Comparison of ENCODE assay signal across 20 mouse cellular contexts in the genomic region with DNA sequence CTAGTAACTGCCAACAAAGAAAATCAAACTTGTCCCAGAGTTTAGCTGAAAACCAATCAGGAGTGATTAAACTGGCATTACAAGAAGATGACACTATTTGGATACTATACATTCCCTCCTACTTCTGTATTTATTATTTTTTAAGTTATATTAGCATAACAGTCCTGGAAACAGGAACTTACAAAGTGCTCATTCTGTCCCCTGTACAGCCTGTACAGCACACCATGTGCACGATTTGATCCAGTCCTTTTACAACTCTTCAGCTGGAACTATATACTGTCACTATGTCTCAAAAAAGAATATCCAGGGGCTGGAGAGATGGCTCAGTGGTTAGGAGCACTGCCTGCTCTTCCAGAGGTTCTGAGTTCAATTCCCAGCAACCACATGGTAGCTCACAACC. TPM values are rescaled to one million over a fixed set of nuclear protein-coding genes. Genes with fewer than 3 reads are reported as not detected.
DNase-seq lines count a peak whose midpoint lies in the region; ATAC-seq and TF ChIP-seq lines count a peak whose summit lies in the region.
"Had no signal": no experiment of that assay in that cellular context is flagged by ENCODE, and none has a peak within 500 bp of the region (broad histone marks: within the 10 kb centered on the region; RNA-seq: fewer than 3 reads in every experiment).

No protein-coding gene starts in this region.

- DNase-seq in A20 (ENCODE audit: low read depth, low spot score) (peak; percentile 19), CH12.LX (ENCODE audit: extremely low read depth) (peak; percentile 2)
- DNase-seq in right cerebral cortex, adult 18-20 months, result no peak
- DNase-seq: adrenal gland, postnatal 10 days; adrenal gland, postnatal 36 days; cerebellum, adult 18-20 months; cerebellum, adult 9-10 months; cerebellum, postnatal 14 days; gastrocnemius, postnatal 10 days had no signal

- 49% methylated on average over 1 of the region's 1 CpGs for WGBS in intestine, embryonic 15.5 days
- WGBS in intestine, postnatal 0 days, result 40% methylated on average over 1 of the region's 1 CpGs

- no peak for TF ChIP-seq EP300 in CH12.LX (IDR thresholded peaks at IDR 0.05; ENCODE audit: low read length)

- H3K9ac ChIP-seq in CH12.LX (ENCODE audit: insufficient read depth, low read depth), result no peak overlapping the region
- H3K9ac ChIP-seq in intestine, embryonic 15.5 days, result no peak overlapping the region
- H3K9ac ChIP-seq in intestine, postnatal 0 days (ENCODE audit: low read depth, low read length), result no peak overlapping the region
- H3K9ac ChIP-seq: forebrain, embryonic 13.5 days; hindbrain, embryonic 13.5 days had no signal

- no peak overlapping the region for H3K4me3 ChIP-seq in CH12.LX (replicated peaks in 1 of 3; ENCODE audit: low read depth in 2 of 3, low read length in 2 of 3, poor library complexity in 1 of 3)
- no peak overlapping the region for H3K4me3 ChIP-seq in intestine, embryonic 15.5 days (replicated peaks)
- H3K4me3 ChIP-seq in intestine, postnatal 0 days (ENCODE audit: low read depth, low read length), result no peak overlapping the region
- H3K4me3 ChIP-seq: forebrain, embryonic 10.5 days; forebrain, embryonic 13.5 days; hindbrain, embryonic 13.5 days had no signal

- H3K4me1 ChIP-seq in CH12.LX (ENCODE audit: control insufficient read depth in 1 of 2, insufficient read depth in 2 of 2), result peaks cover 0 to 50% of the 10 kb centered on the region in 2 experiments; a peak in 2 of 4 replicates
- H3K4me1 ChIP-seq in intestine, embryonic 15.5 days (replicated peaks), result no peaks in the 10 kb centered on the region
- no peaks in the 10 kb centered on the region for H3K4me1 ChIP-seq in intestine, postnatal 0 days (replicated peaks; ENCODE audit: control insufficient read depth, insufficient read depth, low read length)

- H3K27ac ChIP-seq in CH12.LX (ENCODE audit: insufficient read depth, low read depth), result no peak overlapping the region
- H3K27ac ChIP-seq in intestine, embryonic 15.5 days, result no peak overlapping the region
- H3K27ac ChIP-seq in intestine, postnatal 0 days (ENCODE audit: low read depth, low read length), result no peak overlapping the region
- H3K27ac ChIP-seq: forebrain, embryonic 10.5 days; forebrain, embryonic 13.5 days; hindbrain, embryonic 13.5 days had no signal

- no peaks in the 10 kb centered on the region for H3K9me3 ChIP-seq in CH12.LX (replicated peaks; ENCODE audit: low read length)
- H3K9me3 ChIP-seq in intestine, embryonic 15.5 days, result no peaks in the 10 kb centered on the region
- no peaks in the 10 kb centered on the region for H3K9me3 ChIP-seq in intestine, postnatal 0 days (ENCODE audit: control insufficient read depth)
- H3K9me3 ChIP-seq: forebrain, embryonic 10.5 days; forebrain, embryonic 13.5 days; hindbrain, embryonic 13.5 days had no signal

- TF ChIP-seq CTCF in CH12.LX (conservative IDR thresholded peaks at IDR 0.05 in 1 of 2, IDR thresholded peaks at IDR 0.05 in 1 of 2; ENCODE audit: low read depth in 2 of 2, low read length in 2 of 2), result no peak
- TF ChIP-seq CTCF in intestine, postnatal 0 days (IDR thresholded peaks at IDR 0.05; ENCODE audit: low read depth), result no peak

- ATAC-seq in granulocyte monocyte progenitor cell, adult 5-6 weeks (replicated peaks; ENCODE audit: poor library complexity, severe bottlenecking), result peak; percentile 66
- peak; percentile 40; the same call in 1 of the 2 replicates for ATAC-seq in monocyte, adult 5-6 weeks (replicated peaks; ENCODE audit: insufficient number of reproducible peaks, low FRiP score, low TSS enrichment, poor library complexity, severe bottlenecking)
- ATAC-seq in intestine, embryonic 15.5 days, result no peak
- ATAC-seq in intestine, postnatal 0 days, result no peak
- ATAC-seq: forebrain, embryonic 13.5 days; forebrain, embryonic 16.5 days; hindbrain, embryonic 16.5 days; intestine, embryonic 16.5 days had no signal

- dilution Hi-C loops in CH12.LX (cut with MboI; ENCODE audit: extremely low pct_ligation_motif_present, extremely low pct_unique_long_range_greater_than_20kb, low sequenced_read_pairs), result no loop called here

- peaks cover 34% of the 10 kb centered on the region for H3K79me2 ChIP-seq in CH12.LX (replicated peaks; ENCODE audit: control insufficient read depth, extremely low read depth, insufficient read depth, poor library complexity, severe bottlenecking)

- no peaks in the 10 kb centered on the region for H3K27me3 ChIP-seq in CH12.LX (replicated peaks)
- no peaks in the 10 kb centered on the region for H3K27me3 ChIP-seq in intestine, embryonic 15.5 days (replicated peaks)
- no peaks in the 10 kb centered on the region for H3K27me3 ChIP-seq in intestine, postnatal 0 days (replicated peaks; ENCODE audit: control insufficient read depth, insufficient read depth, low read length)
- H3K27me3 ChIP-seq: forebrain, embryonic 13.5 days; hindbrain, embryonic 13.5 days had no signal

- H3K4me2 ChIP-seq in CH12.LX (ENCODE audit: insufficient read depth, low read depth, poor library complexity, severe bottlenecking), result no peak overlapping the region
- H3K4me2 ChIP-seq in intestine, embryonic 15.5 days (replicated peaks), result no peak overlapping the region
- H3K4me2 ChIP-seq in intestine, postnatal 0 days (replicated peaks; ENCODE audit: low read depth), result no peak overlapping the region
- H3K4me2 ChIP-seq: forebrain, embryonic 13.5 days; heart, embryonic 11.5 days; hindbrain, embryonic 13.5 days had no signal

- peaks cover 5 to 31% of the 10 kb centered on the region in 2 experiments for H3K36me3 ChIP-seq in CH12.LX (replicated peaks in 1 of 2; ENCODE audit: control insufficient read depth in 1 of 2, insufficient read depth in 1 of 2, low read length in 1 of 2)
- no peaks in the 10 kb centered on the region for H3K36me3 ChIP-seq in intestine, embryonic 15.5 days
- H3K36me3 ChIP-seq in intestine, postnatal 0 days (ENCODE audit: control insufficient read depth, insufficient read depth), result no peaks in the 10 kb centered on the region; the same call in 1 of the 2 replicates

- TF ChIP-seq POLR2A in CH12.LX (IDR thresholded peaks at IDR 0.05; ENCODE audit: low read depth, low read length), result no peak

- TF ChIP-seq RAD21 in CH12.LX (IDR thresholded peaks at IDR 0.05; ENCODE audit: low read depth, low read length), result no peak

- in situ Hi-C loops in CH12.LX (cut with MboI; ENCODE audit: low pct_ligation_motif_present, low pct_unique_long_range_greater_than_20kb, low sequenced_read_pairs), result no loop called here

TF ChIP-seq in CH12.LX, 34 proteins besides CTCF, POLR2A, EP300 and RAD21:
- TF ChIP-seq SMC3 (IDR thresholded peaks at IDR 0.05; ENCODE audit: low read depth, low read length) (no peak), NRF1 (IDR thresholded peaks at IDR 0.05; ENCODE audit: low read depth, low read length) (no peak), ZC3H11A (IDR thresholded peaks at IDR 0.05; ENCODE audit: low read depth, low read length) (no peak), TCF12 (IDR thresholded peaks at IDR 0.05; ENCODE audit: low read depth, low read length) (no peak), GABPA (IDR thresholded peaks at IDR 0.05; ENCODE audit: insufficient replicate concordance, low read depth, low read length) (no peak), MEF2A (IDR thresholded peaks at IDR 0.05; ENCODE audit: borderline replicate concordance, low read depth, low read length) (no peak), MAFK (IDR thresholded peaks at IDR 0.05; ENCODE audit: insufficient replicate concordance, low read length) (no peak), MAX (IDR thresholded peaks at IDR 0.05; ENCODE audit: low read length) (no peak), RCOR1 (conservative IDR thresholded peaks at IDR 0.05; ENCODE audit: low read depth, low read length) (no peak)

RNA-seq across cellular contexts. Expression of gene Ncoa5, which starts 7.5 kb away (rescaled TPM):
- 20.1 and 26.5 TPM in 2 replicates for total RNA-seq in CH12.LX (2012; rRNA removed)
- total RNA-seq in CH12.LX (2014; rRNA removed), result 18.6 and 18.9 TPM in 2 replicates
- polyA plus RNA-seq in CH12.LX (2012; ENCODE audit: insufficient read length, low read depth), result 45.1 and 46.4 TPM in 2 replicates
- 31.9 and 38.5 TPM in 2 replicates for total RNA-seq in granulocyte monocyte progenitor cell, adult 5-6 weeks (2014; fragmentation: Nextera tagmentation)
- total RNA-seq in granulocyte monocyte progenitor cell, adult 5-6 weeks (2017), result 35.0 and 38.3 TPM in 2 replicates
- total RNA-seq in monocyte, adult 5-6 weeks (2017), result 25.0 to 47.8 TPM (median 37.3 TPM) in 3 replicates
- 47.4 and 48.8 TPM in 2 replicates for polyA plus RNA-seq in intestine, embryonic 15.5 days (2015; fragmentation: Nextera tagmentation; extraction: Ambion mirVana)
- 11.9 and 13.9 TPM in 2 replicates for polyA plus RNA-seq in intestine, postnatal 0 days (2015; fragmentation: Nextera tagmentation; extraction: Ambion mirVana)

RNA-seq across cellular contexts. Expression of gene Cd40, which starts 28.3 kb away (rescaled TPM):
- total RNA-seq in CH12.LX (2012; rRNA removed), result 146 and 149 TPM in 2 replicates
- total RNA-seq in CH12.LX (2014; rRNA removed), result 191 and 223 TPM in 2 replicates
- 147 and 149 TPM in 2 replicates for polyA plus RNA-seq in CH12.LX (2012; ENCODE audit: insufficient read length, low read depth)
- not detected in 2 replicates for total RNA-seq in granulocyte monocyte progenitor cell, adult 5-6 weeks (2014; fragmentation: Nextera tagmentation)
- not detected in 2 replicates for total RNA-seq in granulocyte monocyte progenitor cell, adult 5-6 weeks (2017)
- 17.7 to 21.3 TPM (median 20.5 TPM) in 3 replicates for total RNA-seq in monocyte, adult 5-6 weeks (2017)
- polyA plus RNA-seq in intestine, embryonic 15.5 days (2015; fragmentation: Nextera tagmentation; extraction: Ambion mirVana), result 8.5 and 9.3 TPM in 2 replicates
- 3.6 and 4.6 TPM in 2 replicates for polyA plus RNA-seq in intestine, postnatal 0 days (2015; fragmentation: Nextera tagmentation; extraction: Ambion mirVana)

Comparison
In these comparisons a context has a peak if more than half of its experiments do, and no peak if none do; other contexts are left out.
1. ATAC-seq: peak in granulocyte monocyte progenitor cell, adult 5-6 weeks (single experiment) and monocyte, adult 5-6 weeks (single experiment); none in intestine, embryonic 15.5 days (single experiment) and intestine, postnatal 0 days (single experiment).
2. RNA of gene Cd40, which starts 28.3 kb away (total RNA-seq): 146 to 223 TPM in CH12.LX and 17.7 to 21.3 TPM in monocyte, adult 5-6 weeks; not detected in granulocyte monocyte progenitor cell, adult 5-6 weeks; every median in the first group is over 10 times any median in the second.